Mouse (Mus musculus): ENCODE measurements around the gene Pcsk5.
"Not testable (repeated sequence)": the region's sequence is repeated elsewhere in the genome, so short reads cannot be mapped to it uniquely, and the experiment has no call there.

The Pcsk5 gene

GRCm38 (mm10) chr19:17566097-17566496 is 271.3 kb downstream of the Pcsk5 start:
- DNase-seq: no peak

- DNase-seq: no peak
Measured at GRCm38 (mm10) chr19:17558764-17559163, 278.7 kb downstream of the Pcsk5 start.

- no peak for DNase-seq
Measured at GRCm38 (mm10) chr19:17555159-17555558, 282.3 kb downstream of the Pcsk5 start.

- no peak for DNase-seq
Measured at GRCm38 (mm10) chr19:17554571-17554970, 282.9 kb downstream of the Pcsk5 start.

- DNase-seq: no peak
Measured at GRCm38 (mm10) chr19:17553396-17554100, 283.9 kb downstream of the Pcsk5 start.

GRCm38 (mm10) chr19:17528746-17529532 is 308.5 kb downstream of the Pcsk5 start:
- no peak for DNase-seq

- DNase-seq: no peak
Measured at GRCm38 (mm10) chr19:17525558-17525957, 311.9 kb downstream of the Pcsk5 start.

GRCm38 (mm10) chr19:17514456-17514855 is 323.0 kb downstream of the Pcsk5 start:
- DNase-seq: no peak

GRCm38 (mm10) chr19:17511283-17511682 is 326.1 kb downstream of the Pcsk5 start:
- DNase-seq: peak; percentile 11

- no peak for DNase-seq
Measured at GRCm38 (mm10) chr19:17504212-17504611, 333.2 kb downstream of the Pcsk5 start.

- DNase-seq: no peak
Measured at GRCm38 (mm10) chr19:17498586-17499235, 338.7 kb downstream of the Pcsk5 start.

GRCm38 (mm10) chr19:17496131-17496530 is 341.3 kb downstream of the Pcsk5 start:
- DNase-seq: no peak

- no peak for DNase-seq
Measured at GRCm38 (mm10) chr19:17491822-17492544, 345.4 kb downstream of the Pcsk5 start.

GRCm38 (mm10) chr19:17491322-17491721 is 346.1 kb downstream of the Pcsk5 start:
- no peak for DNase-seq

- DNase-seq: no peak
Measured at GRCm38 (mm10) chr19:17489866-17490141, 347.6 kb downstream of the Pcsk5 start.

GRCm38 (mm10) chr19:17489041-17489865 is 348.2 kb downstream of the Pcsk5 start:
- DNase-seq: no peak

GRCm38 (mm10) chr19:17482126-17482790 is 355.2 kb downstream of the Pcsk5 start:
- no peak for DNase-seq

GRCm38 (mm10) chr19:17479471-17479870 is 358.0 kb downstream of the Pcsk5 start:
- DNase-seq: peak; percentile 51

- DNase-seq: no peak
Measured at GRCm38 (mm10) chr19:17476021-17476420, 361.4 kb downstream of the Pcsk5 start.

GRCm38 (mm10) chr19:17473138-17473537 is 364.3 kb downstream of the Pcsk5 start:
- DNase-seq: not testable (repeated sequence)

GRCm38 (mm10) chr19:17471861-17472260 is 365.6 kb downstream of the Pcsk5 start:
- no peak for DNase-seq

- DNase-seq: no peak
Measured at GRCm38 (mm10) chr19:17471196-17471595, 366.2 kb downstream of the Pcsk5 start.
